Mouse (Mus musculus): ENCODE results near the gene Slc6a20a.
"Not testable (repeated sequence)": the region's sequence is repeated elsewhere in the genome, so short reads cannot be mapped to it uniquely, and the experiment has no call there.

The Slc6a20a gene

DNA sequence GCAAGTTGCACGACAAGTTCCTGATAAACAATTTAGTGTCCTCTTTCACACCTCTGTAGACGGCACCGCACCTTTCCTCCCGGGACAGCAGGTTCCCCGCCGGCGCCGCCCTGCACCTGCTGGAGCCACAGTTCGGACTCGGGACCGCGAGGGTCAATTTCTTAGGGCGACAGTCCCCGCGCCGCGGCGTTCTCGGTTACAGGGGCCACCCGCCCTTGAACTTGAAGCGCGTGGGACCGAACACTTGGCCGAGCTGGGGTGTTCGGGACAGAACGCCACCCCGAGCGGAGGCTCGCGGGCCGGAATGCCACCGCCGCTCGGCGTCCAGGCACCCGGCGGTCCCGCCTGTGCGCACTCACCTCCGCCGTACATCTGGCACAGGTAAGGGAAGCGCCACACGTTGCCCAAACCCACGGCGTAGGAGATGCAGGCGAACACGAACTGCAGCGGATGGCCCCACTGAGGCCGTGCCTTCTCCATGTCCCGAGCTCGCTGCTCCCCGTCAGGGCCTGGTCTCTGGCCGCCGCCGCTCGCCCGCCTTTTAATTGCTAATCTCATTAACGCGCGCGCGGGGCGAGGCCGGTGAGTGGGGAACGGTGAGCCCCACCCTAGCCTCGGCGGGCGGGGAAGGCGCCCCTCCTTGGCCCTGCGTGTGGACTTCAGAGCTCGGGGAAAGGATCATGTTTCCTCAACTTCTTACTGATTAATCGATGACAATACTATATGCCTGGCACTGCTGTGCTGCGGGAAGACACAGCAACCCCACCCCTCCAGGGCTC is at the start of gene Slc6a20a, which contains the start of gene Ccr9:
Gene Slc6a20a, minus strand, starts transcription at position 559 of the 779 bp plus-strand sequence.
Gene Ccr9, plus strand, starts transcription at position 113 of the 779 bp plus-strand sequence.
- no peak for DNase-seq (ENCODE audit: low spot score in 2 of 2)

DNA sequence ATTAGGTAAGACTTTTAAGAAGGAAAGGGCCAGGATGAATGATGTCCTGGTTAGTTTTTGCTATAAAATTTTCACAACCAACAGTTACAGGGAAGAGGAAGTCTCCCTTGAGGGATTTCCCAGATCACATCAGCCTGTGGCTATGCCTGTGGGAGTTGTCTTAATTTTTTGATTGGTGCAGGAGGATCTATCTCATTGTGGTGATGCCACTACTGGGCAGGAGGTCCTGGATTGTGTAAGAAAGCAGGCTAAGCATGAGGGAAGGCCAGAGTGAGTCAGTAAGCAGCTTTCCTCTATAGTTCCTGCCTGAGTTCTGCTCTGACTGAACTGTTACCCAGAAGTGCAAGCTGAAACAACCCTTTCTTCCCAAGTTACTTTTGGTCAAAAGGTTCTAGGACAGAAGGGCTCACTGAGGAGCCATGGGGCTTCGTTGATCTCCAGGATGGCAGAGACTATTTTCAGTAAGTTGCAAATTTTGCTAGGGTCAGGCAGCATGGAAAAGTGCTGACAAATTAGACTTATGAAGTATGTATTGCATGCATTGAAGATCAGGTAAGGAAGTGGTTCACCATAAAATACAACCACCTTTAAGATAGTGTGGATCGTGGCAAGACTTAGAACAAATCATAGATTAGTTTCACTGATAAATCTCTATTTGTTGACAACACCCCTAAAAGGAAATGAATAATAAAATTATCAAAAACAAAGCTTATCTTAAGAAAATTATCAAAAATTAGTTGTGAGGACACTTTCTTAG is 44.2 kb upstream of the Slc6a20a start:
- no peak for DNase-seq (ENCODE audit: low spot score in 2 of 2)

DNA sequence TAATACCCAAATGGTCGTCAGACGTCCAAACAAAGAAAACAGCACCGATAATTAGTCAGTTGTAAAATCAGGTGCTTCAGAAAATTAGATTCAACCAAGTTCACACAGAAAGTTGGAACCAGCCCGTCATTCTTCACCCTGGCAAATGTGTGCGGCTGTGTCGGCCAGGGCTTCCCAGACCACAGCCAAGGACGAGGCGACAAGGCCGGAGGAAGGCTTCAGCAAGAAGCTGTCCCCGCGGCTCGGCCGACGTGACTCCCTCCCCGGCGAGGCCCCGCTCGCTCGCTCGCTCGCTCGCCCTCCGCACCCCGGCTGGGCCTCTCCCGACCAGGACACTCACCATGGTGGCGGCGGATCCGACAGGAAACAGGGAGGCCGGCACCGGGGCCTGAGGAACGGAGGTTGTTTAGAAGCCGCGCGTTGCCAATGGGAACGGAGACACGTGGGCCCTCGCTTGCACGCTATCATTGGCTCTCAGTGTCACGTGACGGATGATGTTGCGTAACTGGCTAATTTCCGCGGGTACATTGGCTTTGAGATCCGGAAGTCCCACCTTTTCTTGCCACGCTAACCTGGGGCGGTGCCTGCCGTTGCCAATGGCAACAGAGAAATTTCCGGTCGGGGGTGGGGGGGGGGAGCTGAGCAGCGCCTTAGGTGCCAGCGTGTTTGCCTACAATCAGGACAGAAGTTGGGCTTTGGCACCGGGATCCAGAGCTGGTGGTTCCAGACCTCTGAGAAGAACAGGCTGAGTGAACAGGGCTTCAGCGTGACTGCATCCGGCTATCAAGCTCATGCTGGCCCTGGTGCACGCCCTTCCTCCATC is 38.7 kb upstream of the Slc6a20a start, which contains the start of gene Lztfl1:
Gene Lztfl1, minus strand, starts transcription at position 512 of the 823 bp plus-strand sequence.
- peak; percentile 95 for DNase-seq (ENCODE audit: low spot score in 2 of 2)

DNA sequence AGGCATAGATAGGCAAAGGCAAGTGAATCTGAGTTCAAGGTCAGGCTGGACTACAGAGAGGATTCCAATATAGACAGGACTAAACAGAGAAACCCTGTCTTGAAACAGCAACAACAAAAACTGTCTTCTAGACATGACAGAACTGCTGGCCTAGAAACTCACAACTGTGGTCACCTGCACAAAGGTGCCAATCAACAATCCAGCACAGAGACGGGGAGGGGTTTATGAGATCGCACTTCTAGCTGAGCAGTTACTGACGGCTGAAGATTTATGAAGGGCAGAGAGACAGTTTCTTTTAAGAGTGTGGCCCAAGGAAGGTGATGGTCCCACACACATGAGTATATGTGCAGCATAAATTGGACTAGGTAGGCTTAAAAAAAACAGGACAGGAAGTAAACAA is 37.6 kb upstream of the Slc6a20a start:
- no peak for DNase-seq (ENCODE audit: low spot score in 2 of 2)

DNA sequence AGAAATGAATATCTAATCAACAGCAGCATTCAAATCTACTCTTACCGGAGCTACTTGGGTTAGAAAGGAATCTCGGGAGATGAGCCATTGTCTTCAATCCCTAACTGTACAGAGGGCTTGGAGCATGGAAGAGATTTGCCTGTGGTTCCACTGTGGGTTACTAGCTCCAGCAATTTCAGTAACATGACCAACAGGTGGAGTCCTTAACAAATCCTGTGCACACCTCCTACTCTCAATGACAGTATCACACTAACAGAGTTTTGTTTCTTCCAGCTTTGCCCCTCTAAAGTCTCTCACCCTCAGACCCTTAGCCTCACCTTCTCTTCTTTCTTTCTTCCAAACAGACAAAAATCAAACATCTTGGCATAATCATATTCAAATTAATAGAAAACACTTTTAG is 34.4 kb upstream of the Slc6a20a start:
- DNase-seq (ENCODE audit: low spot score in 2 of 2): no peak

DNA sequence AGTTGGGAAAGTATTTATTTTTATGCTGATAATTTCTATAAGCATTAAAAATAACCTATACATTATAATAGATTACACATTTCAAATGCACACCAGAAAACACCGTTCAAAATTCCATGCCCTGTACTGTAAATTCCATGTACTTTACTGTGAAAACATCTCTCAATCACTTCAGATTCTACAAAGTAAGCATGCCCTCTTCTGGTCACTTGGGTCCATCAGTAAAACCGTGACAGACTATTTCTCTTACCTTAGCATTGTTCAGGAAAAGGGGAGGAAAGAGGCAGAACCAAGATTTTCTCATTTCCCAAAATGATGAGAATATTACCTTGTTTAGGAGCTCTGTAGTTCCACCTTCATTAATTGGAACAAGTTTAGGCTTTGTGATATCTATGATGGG is 30.5 kb upstream of the Slc6a20a start:
- no peak for DNase-seq (ENCODE audit: low spot score in 2 of 2)

DNA sequence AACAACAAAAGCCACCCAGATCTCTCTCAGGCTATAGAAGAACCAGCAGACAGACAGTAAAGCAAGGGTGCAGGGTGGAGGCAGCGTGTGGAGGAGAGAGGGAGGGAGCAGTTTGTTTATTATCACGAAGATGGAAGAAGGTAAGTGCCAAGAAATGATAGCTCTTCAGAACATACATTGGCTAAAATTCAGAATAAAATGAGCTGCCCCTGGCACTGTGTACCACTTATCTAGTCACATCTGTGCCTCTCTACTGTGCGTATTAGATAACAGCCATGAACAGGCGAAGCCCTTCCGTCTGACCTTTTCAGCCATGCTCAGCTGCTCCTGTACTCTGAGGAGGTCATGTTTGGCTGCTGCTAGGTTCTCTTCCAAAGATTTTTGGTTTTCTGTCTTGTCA is 23.1 kb upstream of the Slc6a20a start:
- no peak for DNase-seq (ENCODE audit: low spot score in 2 of 2)

DNA sequence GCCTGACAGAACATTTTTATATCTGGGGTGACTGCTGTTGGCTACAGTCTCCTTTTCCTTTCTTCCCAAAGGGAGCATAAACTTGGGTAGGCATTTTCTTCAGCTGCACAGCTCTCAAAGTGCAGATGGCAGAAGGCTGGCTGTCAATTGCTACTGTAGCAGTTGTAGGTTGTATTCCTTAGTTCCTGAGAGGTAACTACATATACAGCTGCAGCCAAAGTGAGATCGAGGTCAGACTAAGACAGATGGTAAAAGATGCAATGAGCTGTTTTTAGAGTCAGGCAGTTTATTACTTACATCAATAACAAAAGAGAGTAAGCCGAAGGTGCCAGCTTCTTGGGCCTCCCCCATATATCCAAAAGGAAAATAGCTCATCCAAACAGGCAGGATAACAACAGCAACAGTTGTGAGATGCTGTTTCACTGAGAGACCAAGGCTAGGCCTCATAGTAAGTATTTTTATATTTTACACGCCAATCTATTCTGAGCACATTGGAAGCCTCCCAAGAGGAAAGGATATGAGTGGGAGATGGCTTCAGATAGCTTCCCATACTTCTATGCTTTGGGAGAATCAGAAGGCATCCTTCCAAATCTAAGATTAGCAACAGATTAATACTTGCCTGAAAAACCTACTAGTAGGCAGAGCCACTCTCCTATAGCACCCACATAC is 17.1 kb upstream of the Slc6a20a start:
- no peak for DNase-seq (ENCODE audit: low spot score in 2 of 2)

DNA sequence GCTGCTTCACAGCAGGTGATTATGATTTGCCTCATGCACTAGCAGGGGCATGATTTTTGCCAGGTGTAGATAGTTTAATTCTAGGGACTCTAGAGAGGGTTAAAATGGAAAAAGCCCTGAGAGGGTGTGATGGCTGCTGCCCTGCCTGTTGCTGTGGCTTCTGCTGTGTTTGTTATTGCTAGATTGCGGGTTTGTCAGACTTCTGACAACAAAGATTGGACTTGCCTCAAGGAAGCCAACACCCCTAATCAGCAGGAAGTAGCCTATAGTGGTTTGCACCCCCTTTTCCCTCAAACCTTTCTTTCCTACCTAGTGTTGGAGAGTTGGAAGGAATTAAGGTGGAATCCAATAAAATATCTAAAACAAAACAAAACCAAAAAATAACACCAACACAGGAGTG is 9.5 kb upstream of the Slc6a20a start:
- DNase-seq (ENCODE audit: low spot score in 2 of 2): no peak

DNA sequence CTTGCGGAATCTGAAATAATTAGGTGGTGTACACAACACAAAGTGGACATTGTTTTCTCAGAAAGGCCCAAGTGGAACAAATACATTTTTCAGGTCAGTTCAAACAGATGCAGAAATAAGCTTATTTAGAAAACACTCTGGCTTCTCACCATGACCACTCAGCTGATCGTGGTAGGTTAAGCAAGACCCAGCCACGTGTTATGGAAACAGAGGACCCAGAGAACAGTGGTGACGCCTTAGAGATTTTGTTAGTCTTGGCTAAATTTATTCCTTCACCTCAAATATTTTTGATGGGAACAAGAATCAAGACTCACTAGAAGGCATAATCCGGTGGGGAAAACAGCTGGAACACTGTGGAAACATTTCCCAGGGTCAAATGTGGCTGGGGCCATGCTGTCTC is 7.5 kb upstream of the Slc6a20a start:
- no peak for DNase-seq (ENCODE audit: low spot score in 2 of 2)

DNA sequence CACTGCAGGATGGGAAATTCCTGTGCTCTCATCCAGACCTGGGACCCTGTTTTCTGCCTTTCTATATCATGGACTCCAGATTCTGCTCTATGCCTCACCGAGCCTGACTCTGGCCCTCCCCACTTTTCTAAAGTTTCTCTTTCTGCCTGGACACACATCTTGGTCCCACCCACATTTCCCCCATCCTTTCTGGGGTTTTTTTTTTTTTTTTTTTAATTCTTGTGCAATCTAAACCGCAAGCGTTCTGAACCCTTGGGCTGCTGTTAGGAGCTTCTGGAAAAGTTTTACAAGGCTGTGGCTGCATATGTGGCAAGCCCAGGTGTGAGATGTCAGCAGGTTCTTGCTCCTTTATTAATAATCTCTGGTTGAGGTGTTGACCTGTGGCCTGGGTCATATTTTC is 5.0 kb upstream of the Slc6a20a start:
- DNase-seq (ENCODE audit: low spot score in 2 of 2): no peak

DNA sequence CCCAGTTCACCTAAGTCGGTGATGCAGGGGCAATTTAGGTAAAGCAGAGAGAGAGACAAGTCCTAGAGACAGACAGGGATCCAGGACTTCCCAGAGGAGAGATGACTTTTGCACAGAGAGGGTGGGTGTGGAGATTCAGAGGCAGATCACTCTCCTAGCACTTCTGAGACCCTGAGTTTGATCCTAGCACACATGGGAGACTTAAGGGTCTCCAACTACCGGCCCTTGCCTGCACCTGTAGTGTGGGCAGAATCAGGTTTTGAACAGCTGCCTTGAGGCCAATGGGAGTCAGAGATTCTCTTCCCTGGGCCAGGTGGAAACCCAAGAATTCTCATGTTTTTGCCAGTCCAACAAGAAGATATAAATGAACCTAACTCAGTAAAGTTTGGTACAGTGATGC is 513 bp upstream of the Slc6a20a start:
- no peak for DNase-seq (ENCODE audit: low spot score in 2 of 2)

DNA sequence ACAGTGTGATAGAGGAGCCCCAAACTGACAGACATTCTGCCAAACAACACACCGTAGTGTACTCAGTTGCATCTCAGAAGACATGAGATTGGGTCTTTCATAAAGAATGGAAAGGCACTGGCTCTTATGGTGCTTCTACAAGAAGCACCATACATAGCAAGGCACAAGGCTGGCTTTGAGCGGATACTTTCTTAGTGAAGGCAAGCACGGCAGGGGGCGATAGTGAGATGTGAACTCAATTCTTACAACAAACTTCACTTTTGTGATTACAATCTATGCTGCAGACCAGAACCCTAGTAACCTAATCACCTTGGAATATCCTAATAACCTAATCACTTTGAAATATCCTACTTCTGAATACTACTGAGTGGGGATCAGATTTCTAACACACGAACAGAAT is 13.0 kb downstream of the Slc6a20a start:
- no peak for DNase-seq (ENCODE audit: low spot score in 2 of 2)

DNA sequence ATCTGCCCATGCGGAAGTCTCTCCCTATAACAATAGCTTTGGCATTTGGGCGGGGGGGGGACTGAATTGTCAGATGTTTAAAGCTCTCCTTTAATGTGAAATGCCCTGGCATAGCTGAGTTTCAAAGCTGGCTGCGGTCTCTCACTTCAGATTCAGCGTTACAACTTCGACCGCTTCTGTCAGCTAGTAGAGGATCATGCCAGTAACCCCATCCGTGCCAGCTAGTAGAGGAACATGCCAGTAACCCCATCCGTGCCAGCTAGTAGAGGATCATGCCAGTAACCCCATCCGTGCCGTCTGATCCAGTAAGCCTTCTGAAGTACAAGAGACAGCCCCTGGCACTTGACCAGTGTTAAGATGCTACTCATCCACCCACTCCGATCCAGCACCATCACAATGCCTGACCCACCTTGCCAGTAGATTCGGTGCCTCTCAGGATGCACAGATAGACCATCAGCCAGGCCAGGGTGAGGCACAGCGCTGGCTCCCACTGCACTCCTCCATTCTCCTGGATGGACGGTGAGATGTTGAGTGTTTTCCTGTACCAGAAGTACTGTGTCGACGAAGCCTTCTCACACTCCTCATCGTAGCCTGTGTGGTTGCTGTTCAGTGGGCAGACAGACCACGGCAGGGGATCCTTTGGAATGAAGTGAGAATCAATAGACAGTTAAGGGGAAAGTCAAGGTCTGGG is 18.6 kb downstream of the Slc6a20a start:
- DNase-seq (ENCODE audit: low spot score in 2 of 2): not testable (repeated sequence)

DNA sequence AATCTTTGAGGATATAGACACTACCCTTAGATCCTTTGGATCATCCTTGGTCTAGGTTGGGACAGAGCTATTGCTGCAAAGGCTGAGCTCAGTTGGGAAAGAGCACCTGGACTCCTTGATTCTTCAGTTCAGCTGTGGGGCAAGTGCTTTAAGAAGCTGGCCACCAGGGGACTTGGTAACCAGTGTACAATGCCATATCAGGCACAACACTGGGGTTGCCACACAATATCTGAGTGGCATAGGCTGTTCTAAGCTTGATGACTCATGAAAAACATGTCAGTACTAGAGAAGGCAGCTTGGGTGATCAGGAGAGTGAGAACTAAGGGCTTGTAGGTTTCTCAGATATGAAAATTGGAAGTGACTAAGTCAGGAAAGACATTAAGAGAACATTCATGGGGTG is 19.7 kb downstream of the Slc6a20a start:
- DNase-seq (ENCODE audit: low spot score in 2 of 2): no peak

DNA sequence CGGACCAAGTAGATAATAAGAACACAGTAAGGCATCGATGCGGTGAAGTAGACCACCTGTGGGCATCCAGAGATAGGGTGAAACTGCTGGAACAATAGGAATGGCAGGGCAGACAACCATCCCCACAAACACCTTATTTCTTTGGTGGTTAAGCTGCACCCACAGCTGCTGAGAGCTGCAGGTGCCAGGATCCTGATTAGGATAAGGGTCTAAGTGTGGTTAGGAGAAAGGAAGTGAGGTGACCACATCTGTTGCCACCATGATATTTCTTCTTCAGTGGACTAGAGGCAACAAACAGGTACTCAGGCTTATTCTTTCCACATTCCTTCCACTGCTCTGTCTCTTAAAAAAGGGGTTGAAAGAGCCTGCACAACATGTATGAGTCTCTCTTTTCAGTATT is 21.2 kb downstream of the Slc6a20a start:
- no peak for DNase-seq (ENCODE audit: low spot score in 2 of 2)

DNA sequence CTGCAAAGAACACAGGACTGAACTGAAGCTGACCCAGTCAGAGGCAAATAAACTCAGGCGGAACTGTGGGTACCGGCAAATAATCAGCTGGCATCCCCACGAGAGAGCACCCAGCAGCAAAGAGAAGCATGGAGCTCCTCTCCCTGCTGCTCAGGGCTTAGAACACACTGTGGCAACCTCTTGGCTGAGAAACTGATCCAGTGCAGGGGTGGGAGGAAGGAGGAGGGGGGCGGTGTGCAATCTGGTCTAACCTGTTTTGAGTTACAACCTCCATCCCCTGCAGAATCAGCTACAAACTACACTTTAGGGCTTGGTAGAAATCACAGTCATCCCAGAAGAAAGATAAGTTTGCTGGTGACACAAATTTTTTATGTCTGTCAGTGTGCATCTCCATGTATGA is 27.3 kb downstream of the Slc6a20a start:
- DNase-seq (ENCODE audit: low spot score in 2 of 2): no peak

DNA sequence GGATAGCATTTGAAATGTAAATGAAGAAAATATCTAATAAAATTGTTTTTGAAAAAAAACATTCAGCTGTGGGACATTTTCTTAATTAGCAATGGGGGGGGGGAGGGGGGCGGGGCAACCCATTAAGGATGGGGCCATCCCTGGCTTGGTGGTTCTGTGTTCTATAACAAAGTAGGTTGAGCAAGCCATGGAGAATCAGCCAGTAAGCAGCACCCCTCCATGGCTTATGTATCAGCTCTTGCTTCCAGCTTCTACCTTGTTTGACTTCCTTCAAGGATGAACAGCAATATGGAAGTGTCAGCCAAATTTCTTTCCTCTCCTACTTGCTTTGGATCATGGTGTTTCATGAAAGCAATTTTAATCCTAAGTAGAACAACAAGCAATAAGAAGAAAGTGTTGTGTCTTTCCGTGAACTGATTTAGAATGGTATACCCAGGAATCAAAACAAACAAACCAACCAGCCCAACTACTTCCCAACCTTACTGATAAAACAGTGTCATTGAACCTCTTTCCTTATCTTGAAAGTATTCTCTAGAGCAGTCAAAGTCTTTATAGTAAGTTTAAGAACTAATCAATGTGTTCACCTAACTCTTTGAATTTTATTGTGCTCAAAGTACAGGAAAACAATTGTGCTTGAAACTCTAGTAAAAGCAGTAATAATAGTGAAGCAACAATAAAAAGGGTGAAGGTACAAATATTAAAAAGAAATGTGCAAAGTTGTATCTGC is 28.7 kb downstream of the Slc6a20a start:
- DNase-seq (ENCODE audit: low spot score in 2 of 2): no peak

DNA sequence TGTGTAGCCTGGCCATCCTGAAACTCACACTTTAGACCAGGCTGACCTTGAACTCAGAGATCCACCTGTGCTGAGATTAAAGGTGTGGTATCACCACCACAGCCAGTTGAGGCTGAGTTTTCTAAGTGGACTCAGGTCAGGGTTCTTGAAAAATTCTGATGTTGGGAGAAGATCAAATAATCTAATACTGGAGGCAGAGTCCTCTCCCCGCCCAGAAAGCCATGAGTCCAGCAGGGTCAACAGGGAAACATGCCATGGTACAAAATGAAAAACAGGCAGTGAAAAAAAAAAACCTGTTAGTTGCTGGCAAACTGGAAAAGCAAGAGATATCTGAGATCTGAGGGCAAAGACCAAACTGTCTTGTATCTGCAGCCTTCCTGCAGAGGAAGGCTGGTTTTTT is 38.6 kb downstream of the Slc6a20a start:
- DNase-seq (ENCODE audit: low spot score in 2 of 2): no peak

DNA sequence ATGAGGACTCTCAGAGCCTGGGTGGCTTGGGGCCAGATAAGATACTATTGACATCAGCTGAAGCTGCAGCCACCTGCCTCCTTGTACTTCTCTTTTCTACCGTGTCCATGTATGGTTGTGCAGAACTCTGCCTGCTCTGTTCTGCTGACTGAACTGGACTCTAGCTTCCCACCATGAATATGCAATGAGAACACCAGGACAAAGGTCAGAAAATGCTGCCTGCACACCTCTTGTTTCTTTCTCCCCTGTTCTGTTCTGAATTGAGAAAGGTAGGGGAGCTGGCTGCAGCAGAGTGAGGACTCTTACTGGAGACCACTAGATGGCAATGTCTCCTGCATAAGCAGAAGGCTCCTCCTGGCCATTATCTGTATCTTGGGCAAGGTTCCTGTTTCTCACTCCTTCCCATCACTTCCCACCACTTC is 40.0 kb downstream of the Slc6a20a start:
- DNase-seq (ENCODE audit: low spot score in 2 of 2): no peak

All from frontal cortex, postnatal 10 days (tissue).